Mouse (Mus musculus): ENCODE measurements at regions not wholly inside any gene's neighbourhood (a gene's known extent, or its start where the extent isn't known, plus 50 kb on each side); places are given as distances from the start of the nearest gene placed in this dataset.

DNA sequence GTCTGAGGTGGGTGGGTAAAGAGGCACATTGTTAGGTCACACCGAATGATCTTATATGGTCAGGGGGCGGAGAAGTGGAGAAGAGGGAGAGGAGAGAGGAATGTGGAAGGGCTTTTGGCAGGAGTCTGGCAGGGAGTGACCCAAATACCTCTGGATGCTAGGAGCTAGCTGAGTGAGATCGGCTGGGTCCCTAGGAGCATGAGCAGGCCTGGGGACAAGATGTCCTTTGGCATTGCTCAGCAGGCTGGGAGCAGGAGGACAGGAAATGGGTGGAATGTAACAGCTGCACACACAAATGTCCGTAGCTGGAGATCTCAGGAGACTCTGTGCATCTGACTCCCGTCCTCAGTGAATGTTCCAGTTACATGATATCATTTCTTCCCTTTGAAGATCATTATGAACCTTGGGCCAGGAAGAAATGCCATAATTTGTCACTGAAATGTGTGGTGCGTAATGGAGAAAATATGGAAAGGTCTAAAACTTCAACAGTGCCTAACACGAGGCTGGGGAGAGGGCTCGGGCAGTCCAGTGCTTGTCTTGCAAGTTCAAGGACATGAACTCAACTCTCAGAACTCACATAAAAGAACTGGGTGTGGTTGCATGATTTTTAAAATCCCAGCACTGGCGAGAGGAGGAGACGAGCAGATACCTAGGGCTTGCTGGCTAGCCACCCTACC lies 59.6 kb upstream of the Zfp366 start:
- no peak for TF ChIP-seq FLI1 (IDR thresholded peaks at IDR 0.05; ENCODE audit: low read length)
- no peak for TF ChIP-seq GATA1 (IDR thresholded peaks at IDR 0.05; ENCODE audit: borderline replicate concordance, low read length)

All from megakaryocyte, embryonic 14.5 days (primary cell).